Mouse (Mus musculus) activated CD4-positive, CD25-positive, alpha-beta regulatory T cell, adult 4 months (primary cell): ENCODE data around the gene Atp6v1g1. TPM values are rescaled to one million over a fixed set of nuclear protein-coding genes. Genes with fewer than 3 reads are reported as not detected.

Source experiments
- ATAC-seq: one replicate; pipeline ENCODE4 v1.8.0; 2017
- polyA plus RNA-seq, 2 experiments: library from polyadenylated mRNA; unstranded; fragments of 100-300 nt; shearing (Covaris generic); gene quantifications; one replicate each; pipeline ENCODE4 v1.2.1; 2017

Atp6v1g1 gene
- polyA plus RNA-seq, 2 experiments from 2014 or later = 180 to 210 TPM

DNA sequence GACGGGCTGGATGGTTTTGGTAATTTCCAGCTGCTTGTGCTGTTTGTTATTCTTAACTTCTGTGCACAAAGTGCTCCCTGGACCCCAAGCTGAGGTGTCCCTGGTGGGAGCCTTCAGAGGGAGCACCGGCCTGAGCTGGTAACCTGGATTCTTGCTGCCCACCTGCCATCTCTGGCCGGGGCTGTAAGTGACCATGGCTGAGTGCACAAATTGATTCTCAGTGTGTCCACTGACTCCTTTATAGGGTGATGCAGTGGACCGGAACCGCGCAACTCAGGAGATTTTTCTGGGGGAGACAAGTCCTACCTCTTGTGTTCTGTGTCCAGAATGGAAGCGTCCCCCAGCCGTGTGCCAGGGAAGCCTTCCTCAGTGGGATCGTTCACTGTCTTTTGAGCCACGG lies 40.6 kb downstream of the Atp6v1g1 start:
- no peak for ATAC-seq

DNA sequence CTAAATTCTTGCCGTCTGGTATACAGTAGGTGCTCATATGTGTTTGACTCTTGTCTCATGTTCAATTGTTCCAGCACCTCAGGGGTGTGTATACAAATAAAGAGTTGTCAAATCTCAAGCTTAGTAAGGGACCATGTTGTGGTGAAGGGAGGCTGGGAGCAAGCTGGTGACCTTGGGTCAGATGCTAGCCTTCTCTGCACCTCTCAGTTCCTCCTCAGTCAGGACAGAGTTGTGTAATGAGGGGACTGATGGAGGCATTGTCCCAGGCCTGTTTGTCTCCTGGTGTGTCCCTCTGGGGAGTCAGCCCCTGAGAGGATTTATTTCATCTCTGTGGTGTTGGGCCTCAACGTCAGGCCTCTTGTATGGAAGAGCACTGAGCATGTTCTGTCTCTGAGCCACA lies 41.7 kb downstream of the Atp6v1g1 start:
- ATAC-seq = no peak

DNA sequence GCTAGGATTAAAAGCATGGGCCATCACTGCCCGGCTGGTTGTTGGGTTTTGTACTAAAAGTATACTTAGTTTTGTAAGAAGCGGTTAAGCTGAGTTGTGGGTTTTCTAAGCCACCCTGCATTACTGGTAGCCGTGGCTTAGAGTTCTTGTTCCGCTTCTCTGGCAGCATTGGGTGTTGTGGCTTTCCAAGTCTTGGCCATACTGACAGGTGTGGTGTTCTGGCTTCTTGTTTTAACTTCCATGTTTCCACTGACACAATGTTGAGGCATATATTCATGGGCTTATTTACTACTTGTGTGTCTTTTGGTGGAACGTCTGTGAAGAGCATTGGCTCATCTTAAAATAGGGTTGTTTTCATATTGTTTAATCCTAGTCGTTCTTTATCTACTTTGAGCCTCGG lies 45.4 kb downstream of the Atp6v1g1 start:
- ATAC-seq = no peak

DNA sequence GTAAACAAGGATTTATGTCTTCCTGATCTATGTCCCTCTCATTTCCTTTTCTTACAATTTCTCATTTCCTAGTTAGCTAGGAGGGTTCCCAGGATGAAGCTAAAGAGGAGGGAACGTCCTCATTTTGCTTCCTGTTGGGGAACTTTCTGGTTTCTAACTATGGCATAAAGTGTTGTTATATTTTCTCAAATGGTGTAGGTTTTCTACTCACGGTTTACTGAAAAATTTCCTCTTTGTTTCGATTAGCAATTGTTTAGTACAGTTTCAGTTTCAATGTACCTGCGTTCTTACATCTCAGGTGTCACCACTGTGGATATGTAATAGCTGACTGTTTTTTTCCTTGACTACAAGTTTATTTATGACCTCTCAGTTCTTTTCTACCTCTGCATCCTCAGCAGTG lies 46.0 kb downstream of the Atp6v1g1 start:
- ATAC-seq = peak; percentile 44

DNA sequence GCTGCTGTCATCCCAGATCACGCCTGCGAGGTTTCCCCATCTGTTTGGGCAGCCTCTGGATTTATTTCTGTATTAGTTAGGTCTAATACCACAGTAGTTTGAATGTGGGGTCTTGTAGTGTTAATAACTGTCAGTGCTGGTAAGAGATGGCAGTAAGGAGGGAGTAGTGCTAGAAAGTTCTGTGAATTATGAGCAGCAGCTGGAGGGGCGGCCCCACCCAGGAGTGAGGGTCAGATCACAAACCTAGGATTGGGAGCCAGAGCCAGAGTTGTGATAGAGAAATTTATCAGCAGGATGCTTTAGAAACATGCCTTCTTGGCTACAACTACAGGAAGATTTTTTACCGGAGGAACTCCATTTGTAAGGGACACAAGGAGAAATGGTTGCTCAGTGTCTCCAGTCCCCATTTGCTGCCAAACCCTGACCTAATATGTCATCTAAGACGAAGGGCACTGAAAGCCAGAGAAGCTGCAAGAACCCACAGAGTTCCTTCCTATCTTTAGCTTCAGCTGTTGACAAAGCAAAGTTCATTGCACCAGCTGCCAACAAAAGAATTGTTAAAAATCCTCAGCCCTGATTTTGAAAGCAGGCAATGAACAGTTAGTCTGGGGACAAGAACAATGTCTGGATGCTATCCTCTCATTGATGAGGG lies 50.0 kb downstream of the Atp6v1g1 start:
- no peak for ATAC-seq

DNA sequence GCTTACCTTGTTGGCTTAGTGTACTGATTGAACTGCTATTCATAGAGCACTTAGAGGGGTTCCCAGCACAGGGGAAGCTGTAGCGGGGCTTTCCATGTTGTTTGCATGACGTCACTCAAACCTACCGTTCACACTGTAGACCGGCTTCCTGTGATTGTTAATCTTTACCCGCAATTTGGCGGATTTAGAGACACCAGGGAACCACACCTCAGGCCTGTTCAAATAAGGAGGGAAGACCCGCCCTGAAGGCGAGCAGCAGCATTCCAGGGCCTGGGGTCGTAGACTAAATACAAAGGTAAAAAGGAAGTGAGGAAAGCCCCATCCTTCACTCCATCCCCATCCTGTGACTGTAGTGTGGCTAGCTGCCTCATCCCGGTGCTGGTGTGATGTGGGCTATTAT lies 50.7 kb downstream of the Atp6v1g1 start:
- ATAC-seq = peak; percentile 86

DNA sequence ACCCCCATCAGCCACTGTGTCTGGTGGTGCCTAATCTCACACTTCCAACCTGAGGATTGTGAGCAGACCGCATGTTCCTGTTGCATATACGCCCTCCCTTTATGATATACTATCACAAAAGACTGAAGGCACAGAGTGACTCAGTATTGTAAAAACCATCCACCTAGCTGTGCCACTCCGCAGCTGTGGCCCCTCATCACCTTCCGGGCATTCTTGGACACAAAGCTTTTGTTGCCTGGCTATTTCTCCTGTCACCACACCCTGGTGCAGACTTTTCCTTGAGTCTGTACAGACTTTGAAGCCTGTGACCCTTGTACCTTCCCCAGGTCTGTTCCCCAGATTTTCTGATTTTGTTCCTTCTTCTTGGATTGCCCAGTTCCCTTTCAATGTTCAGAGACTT lies 51.4 kb downstream of the Atp6v1g1 start:
- no peak for ATAC-seq

Other genes starting within 250 kb of the Atp6v1g1 start
- not detected for gene Orm1, start 200.2 kb upstream of the Atp6v1g1 start, polyA plus RNA-seq
- under 1 TPM in 1 of 2 experiments, not detected in 1; 0.60 TPM for gene Orm3, start 188.6 kb upstream of the Atp6v1g1 start, polyA plus RNA-seq
- 1 to 10 TPM in 1 of 2 experiments, not detected in 1; 1.0 TPM for gene Orm2, start 182.3 kb upstream of the Atp6v1g1 start, polyA plus RNA-seq
- 100 to 1,000 TPM in 1 of 2 experiments, 10 to 100 TPM in 1; 72.4 to 116 TPM for gene Akna, start 141.4 kb upstream of the Atp6v1g1 start, polyA plus RNA-seq
- gene Whrn, start 48.8 kb upstream of the Atp6v1g1 start, polyA plus RNA-seq = 1 to 10 TPM; 3.1 to 3.2 TPM
- 10 to 100 TPM; 16.6 to 17.6 TPM for gene Tmem268, start 14.0 kb downstream of the Atp6v1g1 start, polyA plus RNA-seq
- not detected for gene Gm11213, start 60.5 kb downstream of the Atp6v1g1 start, polyA plus RNA-seq
- not detected for gene Tex48, start 77.7 kb downstream of the Atp6v1g1 start, polyA plus RNA-seq
- not detected for gene Gm11214, start 118.6 kb downstream of the Atp6v1g1 start, polyA plus RNA-seq
- under 1 TPM; 0.36 to 0.54 TPM for gene Tnfsf15, start 200.3 kb downstream of the Atp6v1g1 start, polyA plus RNA-seq